Mouse (Mus musculus) heart, postnatal 36 days (tissue): ENCODE data around the gene Hoxc13. TPM values are rescaled to one million over a fixed set of nuclear protein-coding genes. Genes with fewer than 3 reads are reported as not detected.

Experiments
- DNase-seq, 2 experiments: peaks; one replicate each; pipeline ENCODE4 v3.0.0; 2021 to 2022
- intact Hi-C: fragments of 180-260 bp; cut with DNase I; formaldehyde crosslinking; loops from one replicate; pipeline ENCODE4 v1.15.1; 2025
- total RNA-seq, 2 experiments: library from RNA; stranded (reverse); gene quantifications; 2 replicates each; pipeline ENCODE4 v1.2.3; 2021

Hoxc13 gene
- total RNA-seq, 2 experiments from 2014 or later, result not detected

GRCm38 (mm10) chr15:102934897-102935296 is 14.0 kb downstream of the Hoxc13 start:
- intact Hi-C loops, result no loop called here
- DNase-seq, result no peak

GRCm38 (mm10) chr15:102936279-102936972 is 15.5 kb downstream of the Hoxc13 start, which contains the start of gene Hoxc12:
Gene Hoxc12 (plus strand): TSS chr15:102936757.
- intact Hi-C loops, result no loop called here
- no peak for DNase-seq

DNA sequence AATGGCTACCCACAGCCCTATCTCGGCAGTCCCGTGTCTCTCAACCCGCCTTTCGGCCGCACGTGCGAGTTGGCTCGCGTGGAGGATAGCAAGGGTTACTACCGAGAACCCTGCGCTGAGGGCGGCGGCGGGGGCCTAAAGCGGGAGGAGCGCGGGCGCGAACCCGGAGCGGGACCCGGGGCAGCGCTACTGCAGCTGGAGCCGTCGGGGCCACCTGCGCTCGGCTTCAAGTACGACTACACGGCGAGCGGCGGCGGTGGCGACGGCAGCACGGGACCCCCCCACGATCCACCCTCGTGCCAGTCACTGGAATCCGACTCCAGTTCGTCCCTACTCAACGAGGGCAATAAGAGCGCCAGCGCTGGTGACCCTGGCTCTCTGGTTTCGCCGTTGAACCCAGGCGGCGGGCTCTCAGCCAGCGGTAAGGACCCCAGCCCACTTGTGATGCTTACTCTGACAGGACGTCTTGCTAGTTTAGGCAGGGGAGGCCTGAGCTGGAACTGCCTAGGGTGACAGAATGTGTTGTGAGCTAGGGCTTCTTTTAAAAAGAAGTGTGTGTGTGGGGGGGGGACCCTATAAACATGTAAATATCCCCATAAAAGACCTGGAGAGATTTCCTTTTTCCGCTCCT is 16.2 kb downstream of the Hoxc13 start:
- intact Hi-C loops, result no loop called here
- DNase-seq, result no peak

DNA sequence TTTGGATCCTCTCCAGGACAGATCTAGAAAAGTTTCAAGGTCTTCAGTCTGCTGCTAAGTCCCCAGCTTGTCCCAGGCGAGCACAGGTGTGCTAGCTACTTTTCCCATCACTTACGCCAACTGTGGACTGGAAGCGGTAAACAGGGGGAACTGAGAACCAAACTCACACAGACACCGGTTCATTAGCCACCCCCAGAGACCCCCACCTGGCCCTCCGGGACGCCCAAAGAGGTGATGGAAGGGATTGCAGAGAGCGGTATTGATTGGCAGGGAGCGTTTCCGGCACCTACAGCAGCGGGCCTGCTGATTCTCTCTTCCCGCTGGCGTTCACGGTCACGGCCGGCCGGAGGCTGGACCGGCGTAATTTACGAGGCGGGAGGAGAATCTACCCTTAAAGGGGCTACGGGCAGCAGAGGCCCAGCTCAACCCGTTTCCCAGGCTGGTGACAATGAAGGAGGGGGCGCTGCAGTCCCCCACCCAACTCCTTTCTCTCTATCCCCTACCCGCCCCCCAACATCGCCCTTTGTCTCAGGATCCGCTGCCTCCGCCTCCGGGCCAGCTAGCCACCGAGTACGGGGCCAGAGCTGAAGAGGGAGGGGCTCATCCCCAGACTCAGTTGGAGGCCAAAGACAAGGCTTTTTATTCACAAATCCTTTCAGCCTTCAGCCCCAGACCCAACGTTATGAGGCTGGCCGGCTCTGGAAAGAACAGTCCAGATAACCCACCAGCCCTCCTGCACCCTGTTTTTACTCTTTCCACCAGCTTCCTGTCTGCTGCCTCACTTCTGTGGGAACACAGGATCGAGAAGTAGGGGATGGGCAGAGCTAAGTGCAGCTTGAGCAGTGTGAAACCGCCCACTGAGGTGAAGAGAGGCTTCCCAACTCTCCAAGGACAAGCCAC is 18.6 kb downstream of the Hoxc13 start:
- no peak for DNase-seq
- intact Hi-C loops, result no loop called here

DNA sequence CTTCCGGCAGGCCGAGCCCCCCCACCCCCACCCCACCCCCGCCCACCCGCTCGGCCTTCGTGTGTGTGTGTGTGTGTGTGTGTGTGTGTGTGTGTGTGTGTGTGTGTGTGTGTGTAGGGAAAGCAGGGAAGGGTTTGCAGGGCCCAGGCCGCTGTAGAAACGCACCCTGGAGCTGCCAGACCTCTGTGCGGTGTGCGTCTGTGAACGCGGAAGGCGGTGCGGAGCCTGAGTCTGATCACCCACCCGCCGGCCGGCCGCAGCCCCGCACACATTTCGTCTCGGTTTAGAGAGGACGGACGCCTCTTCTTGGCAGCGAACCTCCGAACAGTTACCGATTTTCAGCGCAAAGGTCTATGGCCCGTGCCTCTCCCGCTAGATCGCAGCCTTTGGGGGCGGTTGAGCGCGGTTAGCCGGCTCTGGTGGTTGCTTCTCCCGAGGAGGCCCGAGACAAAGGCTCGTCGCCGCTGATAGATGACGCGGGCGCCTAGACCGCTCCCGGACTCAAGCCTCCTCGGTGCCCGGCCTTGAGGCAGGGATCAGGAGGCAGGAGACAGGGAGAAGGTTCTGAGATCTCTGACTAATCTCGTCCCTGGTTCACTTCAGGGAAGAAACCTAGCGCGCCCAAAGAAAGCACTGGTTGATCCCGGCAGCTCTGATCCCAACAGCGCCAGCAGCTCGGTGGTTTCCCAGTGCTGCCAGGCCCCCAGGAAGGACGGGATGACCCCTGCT is 22.0 kb downstream of the Hoxc13 start:
- intact Hi-C loops, result no loop called here
- DNase-seq, result no peak

- no peak for DNase-seq
- intact Hi-C loops, result no loop called here
Observed at GRCm38 (mm10) chr15:102943468-102943813, 22.5 kb downstream of the Hoxc13 start.

DNA sequence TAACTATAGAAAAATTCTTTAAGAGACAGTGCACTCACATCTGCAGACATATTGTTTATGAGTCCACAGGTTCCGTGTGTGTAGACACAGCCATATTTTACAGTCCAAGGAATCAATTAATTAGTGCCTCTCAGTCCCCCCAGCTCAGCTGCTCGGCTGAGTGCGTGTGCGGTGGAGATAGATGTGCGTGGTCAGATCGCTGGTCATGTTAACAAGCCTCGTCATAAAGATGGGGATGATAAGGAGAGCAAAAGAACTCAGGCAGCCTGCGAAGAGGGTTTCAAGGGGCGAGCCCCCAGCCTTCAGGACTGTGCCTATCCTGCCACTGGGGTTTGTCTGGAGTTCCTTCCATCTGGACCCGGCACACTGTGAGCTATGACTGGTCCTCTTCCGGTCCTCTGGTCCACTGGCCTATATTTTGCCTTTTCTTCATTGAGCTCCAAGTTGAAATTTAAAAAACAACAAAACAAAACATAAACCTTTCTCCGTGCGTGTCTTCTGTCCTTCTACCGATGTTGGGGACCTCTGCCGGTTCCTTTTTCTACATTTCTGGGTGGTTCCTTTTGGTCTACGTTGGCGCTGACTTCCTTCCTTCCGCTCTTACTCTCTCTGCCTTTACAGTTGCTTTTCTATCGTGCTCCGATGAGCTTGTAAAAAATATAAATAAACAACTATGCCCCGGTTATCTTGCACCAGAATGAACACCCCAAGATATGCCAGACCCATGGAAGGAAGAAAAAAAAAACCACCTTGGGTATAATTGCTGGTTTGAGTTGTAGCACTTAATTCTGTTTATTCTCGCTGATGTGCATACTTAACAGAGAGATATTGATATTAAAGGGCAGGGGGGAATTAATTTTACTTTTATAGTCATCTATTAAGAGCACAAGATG is 24.5 kb downstream of the Hoxc13 start:
- DNase-seq, result no peak
- intact Hi-C loops, result no loop called here

DNA sequence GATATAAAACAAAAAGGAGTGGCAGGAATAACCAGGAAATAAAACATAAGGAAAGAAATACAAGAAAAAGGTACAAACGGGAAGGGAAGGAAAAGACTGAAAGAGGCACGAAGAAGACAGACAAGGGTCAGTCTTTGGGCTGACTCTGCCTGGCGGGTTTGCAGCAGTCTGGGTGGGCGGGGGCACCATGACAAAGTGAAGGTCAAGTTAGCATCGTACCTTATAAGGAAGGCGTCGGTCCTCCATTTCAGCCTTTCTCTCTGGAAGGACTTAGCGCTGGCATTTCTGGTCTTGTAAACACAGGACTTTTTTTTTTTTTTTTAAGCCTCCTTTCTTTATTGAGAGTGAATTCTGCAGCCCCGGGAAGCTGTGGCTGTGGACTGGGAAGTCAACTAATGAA is 26.4 kb downstream of the Hoxc13 start:
- DNase-seq, result no peak
- intact Hi-C loops, result no loop called here

- intact Hi-C loops, result no loop called here
Observed at GRCm38 (mm10) chr15:102948842-102949241, 27.9 kb downstream of the Hoxc13 start.

GRCm38 (mm10) chr15:102949696-102950095 is 28.8 kb downstream of the Hoxc13 start:
- intact Hi-C loops, result no loop called here

More at GRCm38 (mm10) chr15:102948842-102949241, 27.9 kb downstream of the Hoxc13 start:
- no peak for DNase-seq

GRCm38 (mm10) chr15:102950877-102951276 is 30.0 kb downstream of the Hoxc13 start:
- intact Hi-C loops, result no loop called here
- DNase-seq, result no peak

More at GRCm38 (mm10) chr15:102949696-102950095, 28.8 kb downstream of the Hoxc13 start:
- no peak for DNase-seq

DNA sequence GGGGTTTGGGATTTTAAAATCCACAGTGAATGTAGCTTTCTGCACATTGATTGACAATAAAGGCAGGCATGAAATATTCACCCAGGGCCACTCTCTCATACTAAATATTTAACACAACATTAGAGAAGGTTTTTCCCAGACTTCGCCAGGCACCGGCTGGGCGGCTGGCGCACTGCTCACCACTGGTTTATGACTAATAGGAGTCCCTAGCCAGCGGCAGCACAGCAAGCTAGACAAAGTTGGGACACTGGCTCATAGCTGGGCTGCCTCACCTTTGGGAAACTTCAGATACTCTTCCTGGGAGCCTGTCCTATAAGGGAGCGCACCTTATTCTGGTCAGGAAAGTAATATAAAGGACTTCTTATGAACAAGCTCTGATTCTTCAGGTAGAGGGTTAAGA is 32.7 kb downstream of the Hoxc13 start:
- no peak for DNase-seq
- intact Hi-C loops, result no loop called here

GRCm38 (mm10) chr15:102954192-102955006 is 33.5 kb downstream of the Hoxc13 start, which contains the start of gene Hoxc11:
Gene Hoxc11 (plus strand): TSS chr15:102954427.
- DNase-seq, result no peak
- intact Hi-C loops, result no loop called here

- intact Hi-C loops, result no loop called here
- DNase-seq, result no peak
Observed at GRCm38 (mm10) chr15:102955007-102955382, 34.1 kb downstream of the Hoxc13 start.

DNA sequence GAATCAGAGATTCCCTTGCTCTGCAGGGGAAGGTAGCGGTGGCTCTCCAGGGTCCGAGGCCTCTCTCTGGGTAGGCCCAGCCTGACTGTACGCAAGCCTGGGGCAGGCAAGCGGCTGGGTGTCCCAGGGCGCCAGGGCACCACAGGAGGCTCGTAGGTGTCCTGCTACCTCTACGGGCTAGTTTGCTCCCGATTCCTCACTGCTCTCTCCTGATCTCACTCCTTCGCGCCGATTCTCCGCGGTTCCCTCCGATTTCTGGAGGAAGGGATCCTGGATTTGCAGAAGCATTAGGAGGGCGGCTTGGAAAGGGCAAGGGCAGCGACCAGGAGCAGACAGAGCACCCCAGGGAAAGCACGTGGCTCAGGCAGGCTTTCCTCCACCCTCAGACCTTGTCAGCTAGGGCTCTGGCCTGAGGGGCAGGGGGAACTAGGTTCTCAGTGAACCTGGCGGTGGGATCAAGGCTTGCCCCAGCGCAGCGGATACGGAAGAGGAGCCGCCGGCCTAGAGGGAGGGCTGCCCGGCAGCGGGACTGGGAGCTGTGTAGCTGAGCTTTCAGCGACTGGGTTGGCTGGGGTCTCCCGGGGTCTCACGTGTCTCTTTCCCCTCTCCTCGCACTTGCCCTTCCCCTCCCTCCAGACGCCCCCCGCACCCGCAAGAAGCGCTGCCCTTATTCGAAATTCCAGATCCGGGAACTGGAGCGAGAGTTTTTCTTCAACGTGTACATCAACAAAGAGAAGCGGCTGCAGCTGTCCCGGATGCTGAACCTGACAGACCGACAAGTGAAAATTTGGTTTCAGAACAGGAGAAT is 35.1 kb downstream of the Hoxc13 start:
- DNase-seq, result no peak
- intact Hi-C loops, result no loop called here

GRCm38 (mm10) chr15:102956906-102957305 is 36.0 kb downstream of the Hoxc13 start:
- DNase-seq, result no peak
- intact Hi-C loops, result no loop called here

GRCm38 (mm10) chr15:102959663-102960191 is 38.8 kb downstream of the Hoxc13 start:
- no peak for DNase-seq
- intact Hi-C loops, result loop anchor here (5.0 to 10.0 kb wide), 2 partner anchors 53 to 265 kb away; no protein-coding TSS in a partner anchor
